Mouse (Mus musculus): Measurements from ENCODE around the gene Trim9. TPM values are rescaled to one million over a fixed set of nuclear protein-coding genes. Genes with fewer than 3 reads are reported as not detected.

Trim9 gene
- polyA plus RNA-seq, 1 experiment, result 0.74 TPM

GRCm38 (mm10) chr12:70293927-70294684 is 53.3 kb downstream of the Trim9 start:
- TF ChIP-seq CTCF (IDR thresholded peaks at IDR 0.05; ENCODE audit: borderline replicate concordance, insufficient read depth, low read length), result no peak; the same call in 1 of the 2 replicates
- Histone ChIP-seq H3K27ac (ENCODE audit: insufficient read depth, low read length) (no peak overlapping the region), H3K4me3 (ENCODE audit: insufficient read depth, low read length) (no peak overlapping the region), H3K4me1 (ENCODE audit: control insufficient read depth, insufficient read depth, low read length) (no peaks in the 10 kb centered on the region)

DNA sequence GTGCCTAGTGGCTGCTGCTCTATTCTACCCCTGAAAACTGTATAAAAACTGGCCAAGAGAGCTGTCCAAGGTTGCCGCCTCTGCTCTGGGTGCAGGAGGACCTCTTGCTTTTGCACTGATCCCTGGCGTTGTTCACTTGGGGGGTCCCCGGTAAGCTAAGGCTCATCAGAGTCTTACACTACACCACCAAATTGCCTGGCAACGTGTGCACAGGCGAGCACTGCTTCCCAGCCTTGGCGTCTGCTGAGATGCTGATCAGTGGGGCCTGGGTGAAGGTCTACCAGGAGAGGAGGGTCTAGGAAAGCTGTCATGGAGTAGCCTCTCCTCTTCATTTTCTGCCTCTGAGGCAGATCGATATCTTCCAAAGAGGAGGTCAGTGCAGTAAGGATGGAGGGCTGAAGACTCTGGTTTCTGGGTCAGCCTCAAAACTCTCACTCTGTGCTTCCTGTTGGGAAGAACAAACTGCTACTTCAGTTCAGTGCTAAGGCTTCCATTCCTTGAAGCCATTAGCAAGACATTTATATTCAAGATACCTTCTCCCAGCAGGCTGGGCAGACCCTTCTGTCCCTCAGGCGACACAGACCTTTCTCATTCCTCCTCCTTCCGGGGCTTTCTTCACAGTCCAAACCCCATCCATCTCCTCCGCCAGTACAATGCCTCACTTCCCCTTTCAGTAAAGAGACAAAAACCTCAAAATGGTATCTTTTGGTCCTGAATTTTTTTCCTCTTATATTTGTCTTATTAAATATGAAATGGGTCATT is 54.1 kb downstream of the Trim9 start:
- TF ChIP-seq CTCF (IDR thresholded peaks at IDR 0.05; ENCODE audit: borderline replicate concordance, insufficient read depth, low read length) (no peak), POLR2A (IDR thresholded peaks at IDR 0.05; ENCODE audit: low read depth, low read length) (no peak)
- Histone ChIP-seq H3K4me3 (ENCODE audit: insufficient read depth, low read length) (no peak overlapping the region), H3K4me1 (ENCODE audit: control insufficient read depth, insufficient read depth, low read length) (no peaks in the 10 kb centered on the region), H3K27ac (ENCODE audit: insufficient read depth, low read length) (no peak overlapping the region)

DNA sequence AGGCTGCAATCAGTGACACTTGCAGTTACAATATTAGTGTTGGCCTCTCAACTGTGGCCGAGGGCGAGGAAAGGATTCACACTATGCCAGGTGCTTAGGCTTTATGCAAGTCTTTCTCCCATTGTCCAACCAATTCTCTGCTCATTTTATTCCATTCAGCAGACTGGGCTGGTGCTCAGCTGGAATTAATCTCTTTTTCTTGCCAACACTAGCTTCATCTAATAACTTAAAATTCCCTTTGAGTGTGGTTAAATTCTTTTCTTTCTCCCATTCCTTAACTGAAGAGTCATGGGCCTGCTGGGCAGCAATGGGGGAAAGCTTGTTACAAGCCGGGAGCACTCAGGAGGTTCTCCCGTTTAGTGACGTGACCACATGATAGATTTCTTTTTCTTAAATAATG is 61.9 kb downstream of the Trim9 start:
- H3K4me1 ChIP-seq (ENCODE audit: control insufficient read depth, insufficient read depth, low read length), result no peaks in the 10 kb centered on the region
- H3K27ac ChIP-seq (ENCODE audit: insufficient read depth, low read length), result no peak overlapping the region
- TF ChIP-seq CTCF (IDR thresholded peaks at IDR 0.05; ENCODE audit: borderline replicate concordance, insufficient read depth, low read length) (no peak), POLR2A (IDR thresholded peaks at IDR 0.05; ENCODE audit: low read depth, low read length) (no peak)
- no peak overlapping the region for H3K4me3 ChIP-seq (ENCODE audit: insufficient read depth, low read length)

- H3K4me1 ChIP-seq (ENCODE audit: control insufficient read depth, insufficient read depth, low read length), result no peaks in the 10 kb centered on the region
- no peak overlapping the region for H3K4me3 ChIP-seq (ENCODE audit: insufficient read depth, low read length)
- TF ChIP-seq POLR2A (IDR thresholded peaks at IDR 0.05; ENCODE audit: low read depth, low read length) (no peak), CTCF (IDR thresholded peaks at IDR 0.05; ENCODE audit: borderline replicate concordance, insufficient read depth, low read length) (no peak)
- no peak overlapping the region for H3K27ac ChIP-seq (ENCODE audit: insufficient read depth, low read length)
These were observed 62.4 kb downstream of the Trim9 start for GRCm38 (mm10) chr12:70284979-70285378.

DNA sequence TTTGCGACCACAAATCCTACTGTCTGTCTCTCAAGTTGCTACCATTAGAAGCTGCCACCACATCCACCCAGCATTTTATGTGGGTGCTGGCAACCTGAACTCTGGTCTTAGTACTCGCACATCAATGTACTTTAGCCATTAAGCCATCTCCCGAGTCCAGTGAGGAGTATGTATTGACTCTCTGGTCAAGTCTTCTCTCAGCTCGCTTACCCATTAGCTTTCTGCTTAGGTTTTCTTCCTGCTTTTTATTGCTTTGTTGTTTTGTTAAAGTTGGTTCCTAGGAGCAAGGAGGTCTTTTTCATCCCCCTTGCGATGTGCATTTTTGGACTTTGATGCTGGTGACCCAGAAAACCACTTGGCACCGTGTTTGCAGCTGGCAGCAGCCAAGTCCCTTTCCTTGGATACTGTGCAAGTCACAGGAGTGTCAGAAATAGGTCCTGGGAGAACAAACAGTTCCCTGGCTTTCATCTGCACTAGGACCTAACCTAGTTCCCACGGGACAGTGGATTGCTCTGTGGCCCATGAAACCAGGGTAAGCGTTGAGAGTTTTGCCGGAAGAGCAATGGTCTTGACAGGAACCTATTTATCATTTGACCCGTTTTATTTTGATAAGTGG is 64.2 kb downstream of the Trim9 start:
- H3K27ac ChIP-seq (ENCODE audit: insufficient read depth, low read length), result no peak overlapping the region
- TF ChIP-seq CTCF (IDR thresholded peaks at IDR 0.05; ENCODE audit: borderline replicate concordance, insufficient read depth, low read length) (no peak), POLR2A (IDR thresholded peaks at IDR 0.05; ENCODE audit: low read depth, low read length) (no peak)
- no peaks in the 10 kb centered on the region for H3K4me1 ChIP-seq (ENCODE audit: control insufficient read depth, insufficient read depth, low read length)
- no peak overlapping the region for H3K4me3 ChIP-seq (ENCODE audit: insufficient read depth, low read length)

- Histone ChIP-seq H3K4me3 (ENCODE audit: insufficient read depth, low read length) (no peak overlapping the region), H3K4me1 (ENCODE audit: control insufficient read depth, insufficient read depth, low read length) (no peaks in the 10 kb centered on the region), H3K27ac (ENCODE audit: insufficient read depth, low read length) (no peak overlapping the region)
- no peak for TF ChIP-seq CTCF (IDR thresholded peaks at IDR 0.05; ENCODE audit: borderline replicate concordance, insufficient read depth, low read length)
- TF ChIP-seq POLR2A (IDR thresholded peaks at IDR 0.05; ENCODE audit: low read depth, low read length), result no peak
These were observed 66.5 kb downstream of the Trim9 start for GRCm38 (mm10) chr12:70280930-70281329.

DNA sequence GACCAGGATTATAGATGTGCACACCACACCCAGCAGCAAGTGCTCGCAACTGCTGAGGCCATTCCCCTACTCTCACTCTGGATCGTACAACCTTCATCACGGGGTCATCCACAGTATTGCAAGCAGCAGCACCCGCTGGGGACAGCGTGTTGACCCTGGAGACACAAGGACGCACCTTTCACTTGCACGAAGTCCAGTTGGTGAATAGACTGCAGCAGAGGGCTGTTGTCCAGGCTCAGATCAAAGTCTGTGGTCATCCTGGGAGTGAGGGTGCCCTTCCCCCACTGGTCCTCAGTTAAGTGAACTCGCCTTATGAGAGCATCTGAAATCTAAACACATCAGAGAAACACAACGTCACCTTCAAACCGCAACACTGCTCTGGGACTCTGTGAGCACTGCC is 67.0 kb downstream of the Trim9 start:
- TF ChIP-seq CTCF (IDR thresholded peaks at IDR 0.05; ENCODE audit: borderline replicate concordance, insufficient read depth, low read length) (no peak), POLR2A (IDR thresholded peaks at IDR 0.05; ENCODE audit: low read depth, low read length) (no peak)
- H3K4me1 ChIP-seq (ENCODE audit: control insufficient read depth, insufficient read depth, low read length), result no peaks in the 10 kb centered on the region
- H3K4me3 ChIP-seq (ENCODE audit: insufficient read depth, low read length), result no peak overlapping the region
- H3K27ac ChIP-seq (ENCODE audit: insufficient read depth, low read length), result no peak overlapping the region

DNA sequence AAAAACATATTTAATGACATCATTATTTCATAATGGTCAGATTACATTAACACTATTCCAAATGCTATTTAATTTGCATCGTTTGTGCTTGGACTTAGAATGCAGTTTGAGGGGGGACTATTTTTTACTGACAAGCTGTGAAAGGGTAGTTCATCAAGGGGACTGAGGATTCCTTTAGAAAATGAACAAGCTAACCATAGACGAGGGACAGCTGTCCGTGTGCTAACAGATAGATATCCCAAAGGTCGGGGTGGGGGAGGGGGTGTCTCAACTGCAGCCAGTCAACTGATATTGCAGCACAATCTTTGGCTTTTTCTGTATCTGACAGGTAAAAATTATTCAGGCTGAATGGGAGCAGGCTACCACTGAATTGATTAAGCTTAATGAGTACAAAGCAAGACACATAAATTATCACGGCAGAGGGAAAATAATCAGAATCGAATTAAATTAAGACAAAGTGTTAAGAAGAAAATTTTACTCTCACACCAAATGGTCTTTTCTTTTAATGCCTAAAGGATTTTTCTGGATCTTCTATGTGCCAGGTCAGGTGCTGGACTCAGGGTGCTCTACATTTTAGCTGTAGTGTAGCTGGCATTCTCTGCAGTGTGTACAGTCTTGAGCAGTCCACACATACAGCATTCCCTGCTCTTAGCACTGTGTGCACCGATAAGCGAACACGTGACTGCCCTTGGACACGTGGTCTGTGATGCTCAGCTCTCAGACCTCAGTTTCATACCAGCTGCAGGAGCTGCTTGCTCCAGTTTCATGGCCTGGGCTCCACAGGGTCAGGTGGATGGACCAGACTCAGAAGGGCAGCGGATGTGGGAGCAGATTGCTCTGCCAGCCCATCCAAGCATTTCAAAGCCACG is 70.1 kb downstream of the Trim9 start:
- Histone ChIP-seq H3K4me1 (ENCODE audit: control insufficient read depth, insufficient read depth, low read length) (no peaks in the 10 kb centered on the region), H3K4me3 (ENCODE audit: insufficient read depth, low read length) (no peak overlapping the region), H3K27ac (ENCODE audit: insufficient read depth, low read length) (no peak overlapping the region)
- no peak for TF ChIP-seq POLR2A (IDR thresholded peaks at IDR 0.05; ENCODE audit: low read depth, low read length)
- no peak for TF ChIP-seq CTCF (IDR thresholded peaks at IDR 0.05; ENCODE audit: borderline replicate concordance, insufficient read depth, low read length)

DNA sequence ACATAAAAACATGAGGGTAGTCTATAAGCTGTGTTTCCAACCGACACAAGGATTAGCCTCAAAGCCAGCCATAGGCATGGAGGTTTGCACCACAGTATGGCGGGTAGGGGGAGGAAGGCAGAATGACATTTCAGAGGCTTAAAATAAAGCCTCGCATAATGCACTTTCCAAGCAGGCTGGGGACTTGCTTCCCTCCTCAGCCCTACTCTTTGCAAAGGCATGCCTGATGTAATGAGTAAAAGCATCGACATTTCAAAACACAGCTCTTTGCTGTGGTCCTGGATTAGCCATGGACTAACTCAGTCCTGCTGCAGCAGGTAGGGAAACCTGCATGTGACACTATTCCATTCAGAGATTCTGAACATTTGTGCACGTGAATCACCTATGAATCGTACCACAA is 77.7 kb downstream of the Trim9 start:
- Histone ChIP-seq H3K4me1 (ENCODE audit: control insufficient read depth, insufficient read depth, low read length) (no peaks in the 10 kb centered on the region), H3K27ac (ENCODE audit: insufficient read depth, low read length) (no peak overlapping the region), H3K4me3 (ENCODE audit: insufficient read depth, low read length) (no peak overlapping the region)
- TF ChIP-seq CTCF (IDR thresholded peaks at IDR 0.05; ENCODE audit: borderline replicate concordance, insufficient read depth, low read length), result no peak
- no peak for TF ChIP-seq POLR2A (IDR thresholded peaks at IDR 0.05; ENCODE audit: low read depth, low read length)
